Mouse (Mus musculus): ENCODE measurements around the gene Stag1. TPM values are rescaled to one million over a fixed set of nuclear protein-coding genes. Genes with fewer than 3 reads are reported as not detected.

Gene Stag1
- polyA plus RNA-seq, 1 experiment from 2014 or later = 45.0 TPM

- H3K27me3 ChIP-seq = no peaks in the 10 kb centered on the region
- H3K4me1 ChIP-seq = peaks cover 4% of the 10 kb centered on the region; the same call in 1 of the 2 replicates
- no peaks in the 10 kb centered on the region for H3K36me3 ChIP-seq
- WGBS = 89% methylated on average over 3 of the region's 3 CpGs
- no peak overlapping the region for H3K27ac ChIP-seq
- no peak for ATAC-seq (replicated peaks; ENCODE audit: low FRiP score)
- no peaks in the 10 kb centered on the region for H3K9me3 ChIP-seq (replicated peaks)
- no peak overlapping the region for H3K9ac ChIP-seq
- H3K4me3 ChIP-seq (replicated peaks) = no peak overlapping the region
- no peak overlapping the region for H3K4me2 ChIP-seq
These were observed 16.0 kb downstream of the Stag1 start for GRCm38 (mm10) chr9:100613501-100614071.

- peaks cover 4% of the 10 kb centered on the region; the same call in 1 of the 2 replicates for H3K4me1 ChIP-seq
- 49% methylated on average over 11 of the region's 11 CpGs for WGBS
- ATAC-seq (replicated peaks; ENCODE audit: low FRiP score) = no peak
- H3K4me2 ChIP-seq = no peak overlapping the region
- H3K9ac ChIP-seq = no peak overlapping the region
- no peak overlapping the region for H3K4me3 ChIP-seq (replicated peaks)
- no peaks in the 10 kb centered on the region for H3K27me3 ChIP-seq
- no peak overlapping the region for H3K27ac ChIP-seq
- H3K36me3 ChIP-seq = no peaks in the 10 kb centered on the region
- no peaks in the 10 kb centered on the region for H3K9me3 ChIP-seq (replicated peaks)
These were observed 19.3 kb downstream of the Stag1 start for GRCm38 (mm10) chr9:100616947-100617346.

- H3K9me3 ChIP-seq (replicated peaks) = no peaks in the 10 kb centered on the region
- H3K36me3 ChIP-seq = no peaks in the 10 kb centered on the region
- 67% methylated on average over 2 of the region's 2 CpGs for WGBS
- ATAC-seq (replicated peaks; ENCODE audit: low FRiP score) = no peak
- H3K4me1 ChIP-seq = no peaks in the 10 kb centered on the region
- no peak overlapping the region for H3K9ac ChIP-seq
- no peak overlapping the region for H3K4me3 ChIP-seq (replicated peaks)
- H3K4me2 ChIP-seq = no peak overlapping the region
- H3K27me3 ChIP-seq = no peaks in the 10 kb centered on the region
- no peak overlapping the region for H3K27ac ChIP-seq
These were observed 28.7 kb downstream of the Stag1 start for GRCm38 (mm10) chr9:100626258-100626657.

- Histone ChIP-seq H3K4me2 (no peak overlapping the region), H3K4me3 (replicated peaks) (no peak overlapping the region), H3K27ac (no peak overlapping the region), H3K27me3 (no peaks in the 10 kb centered on the region), H3K9ac (no peak overlapping the region), H3K9me3 (replicated peaks) (no peaks in the 10 kb centered on the region), H3K4me1 (peaks cover 18% of the 10 kb centered on the region), H3K36me3 (no peaks in the 10 kb centered on the region)
- 75% methylated on average over 2 of the region's 2 CpGs for WGBS
- ATAC-seq (replicated peaks; ENCODE audit: low FRiP score) = no peak
These were observed 43.2 kb downstream of the Stag1 start for GRCm38 (mm10) chr9:100640754-100641153.

DNA sequence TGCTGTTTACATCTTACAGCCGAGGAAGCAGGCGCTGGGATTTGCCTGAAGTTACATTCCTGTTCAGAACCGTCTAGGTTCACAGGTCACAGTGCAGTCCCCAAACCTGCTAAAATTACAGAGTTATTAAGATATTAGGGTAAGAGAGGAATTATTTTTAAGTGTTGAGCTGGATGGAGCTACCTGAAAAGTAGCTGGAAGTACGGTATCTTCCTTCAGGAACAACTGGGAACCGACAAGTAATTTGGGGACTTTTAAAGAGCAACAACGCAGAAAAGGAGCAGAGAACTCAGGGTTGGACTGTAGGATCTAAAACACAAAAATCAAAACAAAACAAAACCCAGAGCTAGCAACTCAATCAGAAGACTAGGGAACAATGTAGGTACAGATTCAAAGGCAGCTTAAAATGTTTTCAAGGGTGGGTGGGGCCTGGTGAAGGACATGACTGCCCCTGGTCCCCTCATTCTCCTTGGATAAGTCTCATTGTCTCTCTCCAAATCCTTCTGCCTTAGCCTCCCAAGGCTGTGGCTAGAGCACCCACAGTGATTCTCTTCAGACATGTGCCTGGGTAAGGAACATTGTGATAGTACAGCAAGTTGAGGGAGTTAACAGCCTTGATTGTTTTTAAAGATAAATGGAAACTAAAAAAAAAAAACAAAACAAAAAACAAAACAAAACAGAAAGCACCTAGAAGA lies 43.9 kb downstream of the Stag1 start:
- WGBS = 53% methylated on average over 6 of the region's 6 CpGs
- ATAC-seq (replicated peaks; ENCODE audit: low FRiP score) = no peak
- Histone ChIP-seq H3K9me3 (replicated peaks) (no peaks in the 10 kb centered on the region), H3K4me1 (peaks cover 22% of the 10 kb centered on the region), H3K36me3 (no peaks in the 10 kb centered on the region), H3K9ac (peak overlapping the region; percentile 36; the same call in 1 of the 2 replicates), H3K27ac (peak overlapping the region; percentile 98), H3K4me3 (replicated peaks) (peak overlapping the region; percentile 89), H3K27me3 (no peaks in the 10 kb centered on the region), H3K4me2 (peak overlapping the region; percentile 73)

- Histone ChIP-seq H3K4me2 (peak overlapping the region; percentile 73), H3K27ac (peak overlapping the region; percentile 98), H3K9me3 (replicated peaks) (no peaks in the 10 kb centered on the region), H3K27me3 (no peaks in the 10 kb centered on the region), H3K4me1 (peaks cover 29% of the 10 kb centered on the region), H3K9ac (peak overlapping the region; percentile 64), H3K36me3 (no peaks in the 10 kb centered on the region), H3K4me3 (replicated peaks) (peak overlapping the region; percentile 89)
- WGBS = 1% methylated on average over 16 of the region's 16 CpGs
- no peak for ATAC-seq (replicated peaks; ENCODE audit: low FRiP score)
These were observed 44.7 kb downstream of the Stag1 start for GRCm38 (mm10) chr9:100642186-100642839.

GRCm38 (mm10) chr9:100642840-100643697 lies 45.5 kb downstream of the Stag1 start:
- H3K9me3 ChIP-seq (replicated peaks) = no peaks in the 10 kb centered on the region
- H3K27me3 ChIP-seq = no peaks in the 10 kb centered on the region
- peak overlapping the region; percentile 86 for H3K9ac ChIP-seq
- H3K36me3 ChIP-seq = no peaks in the 10 kb centered on the region
- peak overlapping the region; percentile 98 for H3K27ac ChIP-seq
- peak; percentile 99 for ATAC-seq (replicated peaks; ENCODE audit: low FRiP score)
- peak overlapping the region; percentile 73 for H3K4me2 ChIP-seq
- peaks cover 29% of the 10 kb centered on the region for H3K4me1 ChIP-seq
- WGBS = under 1% methylated on average over 97 of the region's 97 CpGs
- peak overlapping the region; percentile 89 for H3K4me3 ChIP-seq (replicated peaks)

DNA sequence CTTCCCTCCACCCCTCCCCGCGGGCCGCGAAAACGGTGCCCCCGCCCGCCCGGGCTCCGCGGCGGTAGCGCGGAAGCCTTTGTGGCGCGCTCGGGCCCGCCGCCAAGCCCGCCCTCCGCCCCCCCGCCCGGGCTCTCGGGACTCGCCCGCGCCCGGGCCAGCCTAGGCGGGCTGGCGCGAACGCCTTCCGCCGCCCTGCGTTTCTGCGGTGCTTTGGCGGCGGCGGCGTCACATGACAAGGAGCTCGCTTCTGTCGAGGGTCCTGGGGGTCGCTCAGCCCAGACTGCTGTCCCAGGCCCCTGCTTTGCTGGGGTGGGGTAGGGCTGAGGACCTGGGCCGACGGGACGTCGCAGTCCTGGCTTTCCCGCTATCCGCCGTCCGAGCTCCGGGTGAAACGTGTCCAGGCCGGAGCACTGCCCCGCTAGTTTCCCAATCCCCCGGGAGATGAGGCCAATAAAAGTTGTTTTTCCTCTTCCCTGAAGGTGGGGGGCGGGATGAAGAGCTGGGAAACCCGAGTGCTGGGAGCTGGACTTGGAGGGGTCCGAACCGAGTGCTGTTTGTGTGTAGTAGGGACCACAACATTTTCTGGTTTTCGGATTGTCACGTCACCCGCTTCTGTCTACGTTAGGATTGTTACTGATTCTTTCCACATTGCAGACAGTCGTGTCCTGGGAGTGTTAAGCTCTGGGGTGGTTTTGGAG lies 46.6 kb downstream of the Stag1 start:
- Histone ChIP-seq H3K9me3 (replicated peaks) (no peaks in the 10 kb centered on the region), H3K4me2 (peak overlapping the region; percentile 64), H3K27me3 (no peaks in the 10 kb centered on the region), H3K9ac (peak overlapping the region; percentile 86), H3K4me1 (peaks cover 29% of the 10 kb centered on the region), H3K4me3 (replicated peaks) (peak overlapping the region; percentile 89), H3K36me3 (no peaks in the 10 kb centered on the region), H3K27ac (peak overlapping the region; percentile 98)
- WGBS = under 1% methylated on average over 37 of the region's 64 CpGs
- ATAC-seq (replicated peaks; ENCODE audit: low FRiP score) = peak; percentile 33

DNA sequence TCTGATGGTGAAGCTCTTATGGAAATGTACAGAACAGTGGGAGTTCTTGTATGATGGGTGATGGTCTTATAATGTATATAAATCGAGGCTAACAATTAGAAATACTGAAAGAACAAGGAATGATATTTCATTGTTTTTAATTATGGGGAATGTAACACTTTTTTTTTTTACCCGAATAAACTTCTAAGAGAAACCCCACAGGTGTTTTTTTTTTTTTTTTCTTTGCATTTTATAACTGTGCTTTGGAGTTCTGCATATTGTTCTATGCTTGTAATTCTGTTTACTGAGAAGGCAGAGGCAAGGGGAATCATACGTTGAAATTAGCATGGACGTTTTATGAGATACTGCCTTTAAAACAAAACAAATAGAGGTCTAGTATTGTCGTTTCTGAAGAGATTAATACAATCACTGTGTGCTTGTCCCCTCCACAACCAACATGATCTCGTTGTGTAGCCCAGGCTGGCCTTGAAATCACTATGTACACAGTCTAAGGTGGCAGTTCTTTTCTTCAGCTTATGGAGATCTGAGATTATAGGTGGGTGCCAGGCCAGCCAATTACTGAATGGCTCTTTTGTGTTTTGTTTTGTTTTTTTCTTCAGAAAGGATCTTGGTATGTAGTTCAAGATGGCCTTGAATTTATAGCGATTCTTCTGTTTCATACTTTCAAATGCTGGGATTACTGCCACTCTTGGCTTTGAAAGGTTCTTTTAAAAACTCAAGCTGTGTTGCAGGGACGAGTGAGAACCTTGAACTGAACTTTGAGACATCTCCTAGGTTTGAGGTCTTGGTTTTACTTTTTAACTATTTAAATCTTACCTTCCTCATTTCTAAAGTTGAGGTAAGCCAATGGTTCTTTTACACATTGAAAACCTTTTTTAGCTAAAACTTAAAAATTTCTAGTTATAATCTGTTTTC lies 47.7 kb downstream of the Stag1 start:
- Histone ChIP-seq H3K4me2 (peak overlapping the region; percentile 64), H3K9me3 (replicated peaks) (no peaks in the 10 kb centered on the region), H3K36me3 (no peaks in the 10 kb centered on the region), H3K9ac (peak overlapping the region; percentile 19; the same call in 1 of the 2 replicates), H3K27me3 (no peaks in the 10 kb centered on the region), H3K4me1 (peaks cover 29% of the 10 kb centered on the region), H3K27ac (peak overlapping the region; percentile 14; the same call in 1 of the 2 replicates), H3K4me3 (replicated peaks) (peak overlapping the region; percentile 89)
- ATAC-seq (replicated peaks; ENCODE audit: low FRiP score) = no peak
- WGBS = 28% methylated on average over 8 of the region's 8 CpGs

DNA sequence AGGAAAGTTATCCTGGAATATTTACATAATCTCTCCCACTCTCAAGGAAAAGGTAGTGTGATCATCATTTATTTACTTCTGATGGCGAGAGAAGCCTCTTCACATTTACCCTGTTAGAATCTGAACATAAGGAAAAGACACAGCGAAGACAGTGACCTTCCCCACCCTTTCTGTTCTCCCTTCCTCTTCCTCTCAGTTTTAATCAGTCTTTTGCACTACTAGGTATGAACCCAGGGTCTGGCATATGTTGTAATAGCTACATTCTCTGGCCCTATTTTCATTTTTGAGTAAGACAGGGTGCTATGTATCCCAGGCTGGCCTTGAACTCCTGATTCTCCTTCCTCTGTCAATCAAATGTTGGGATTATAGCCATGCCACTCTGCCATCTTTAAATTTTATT lies 48.7 kb downstream of the Stag1 start:
- Histone ChIP-seq H3K27ac (no peak overlapping the region), H3K27me3 (no peaks in the 10 kb centered on the region), H3K9me3 (replicated peaks) (no peaks in the 10 kb centered on the region), H3K4me1 (peaks cover 25% of the 10 kb centered on the region), H3K4me3 (replicated peaks) (no peak overlapping the region), H3K9ac (no peak overlapping the region), H3K36me3 (no peaks in the 10 kb centered on the region), H3K4me2 (no peak overlapping the region)
- no peak for ATAC-seq (replicated peaks; ENCODE audit: low FRiP score)
- 85% methylated on average over 2 of the region's 2 CpGs for WGBS
